Mouse (Mus musculus): Measurements from ENCODE around the gene Wipf1.

DNA sequence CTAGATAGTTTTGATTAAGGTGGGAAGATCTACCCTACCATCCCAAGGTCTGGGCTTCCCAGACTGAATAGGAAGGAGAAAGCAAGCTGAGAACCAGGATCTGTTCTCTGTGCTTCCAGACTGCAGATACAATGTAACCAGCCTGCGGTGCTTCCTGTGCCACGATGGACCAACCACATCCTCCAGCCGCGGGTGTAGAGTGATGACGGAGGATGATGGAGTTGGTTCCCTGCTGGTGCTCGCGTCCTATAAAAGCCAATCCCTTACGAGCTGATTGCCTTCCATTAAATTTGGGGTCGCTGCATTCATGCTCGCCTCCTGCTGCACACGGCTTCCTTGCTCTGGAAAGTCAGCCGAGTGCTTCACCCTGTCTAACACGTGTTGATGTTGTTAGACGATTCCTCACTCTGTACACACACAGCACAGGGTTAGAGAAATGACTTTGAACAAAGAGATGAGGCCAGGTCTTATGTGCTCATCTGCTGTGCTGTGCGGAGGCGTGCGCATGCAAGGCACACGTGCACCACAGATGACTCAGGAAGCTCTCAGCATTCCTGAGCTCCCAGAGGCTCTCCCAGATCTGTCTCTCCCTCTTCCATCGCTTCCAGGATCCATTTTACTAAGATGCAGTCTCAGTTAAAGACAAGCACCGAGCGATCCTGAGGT is 100.6 kb downstream of the Wipf1 start:
- no peak for TF ChIP-seq POLR2A (IDR thresholded peaks at IDR 0.05; ENCODE audit: borderline replicate concordance, control insufficient read depth, low read depth, low read length)
- TF ChIP-seq CTCF (IDR thresholded peaks at IDR 0.05; ENCODE audit: control insufficient read depth, insufficient read depth, low read length) = no peak
